In the genomic region with DNA sequence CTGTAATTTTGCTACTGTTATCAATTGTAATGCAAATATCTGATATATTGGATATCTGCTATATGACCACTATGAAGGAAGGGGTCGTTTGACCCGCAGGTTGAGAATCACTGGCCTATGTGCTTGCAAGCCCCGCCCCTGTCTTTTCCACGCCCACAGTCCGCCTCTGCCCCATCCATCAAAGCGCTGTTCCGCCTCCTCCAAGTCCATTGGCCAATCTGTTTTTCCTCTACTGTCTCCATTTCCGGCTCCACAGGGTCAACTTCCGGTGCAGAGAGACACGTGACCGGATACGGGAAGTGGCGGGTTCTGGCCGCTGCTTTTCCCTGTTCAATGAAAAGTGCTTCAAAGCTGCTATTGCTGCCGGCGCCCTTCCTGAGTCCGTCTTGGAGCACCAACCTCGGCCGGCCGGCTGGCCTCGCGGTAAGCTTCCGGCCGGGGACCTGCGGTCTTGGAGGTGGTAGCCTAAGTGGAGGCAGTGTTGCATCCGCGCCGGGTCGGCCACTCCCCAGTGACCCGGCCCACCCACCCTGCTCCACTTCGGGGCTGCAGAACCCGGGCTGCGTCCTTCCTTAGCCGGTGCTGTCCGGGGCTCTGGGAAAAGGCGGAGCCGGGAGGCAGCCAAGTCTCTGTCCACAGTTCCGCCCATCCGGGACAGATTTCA, we compare ENCODE assay signal across 8 mouse cellular contexts. TPM values are rescaled to one million over a fixed set of nuclear protein-coding genes. Genes with fewer than 3 reads are reported as not detected.
A peak's percentile ranks its signal among the peaks of the same experiment; 100 is the strongest.
DNase-seq lines count a peak whose midpoint lies in the region; ATAC-seq lines count a peak whose summit lies in the region.

A gene (plus strand): TSS at position 272 of the 664 bp plus-strand sequence.

- intact Hi-C loops in heart, postnatal 14 days (cut with DNase I) = loop anchor here (10.0 kb wide), 2 partner anchors 234 to 384 kb away; a partner anchor contains a TSS

- H3K9me3 ChIP-seq in forebrain, embryonic 14.5 days (replicated peaks; ENCODE audit: control insufficient read depth, low read length) = no peaks in the 10 kb centered on the region
- no peaks in the 10 kb centered on the region for H3K9me3 ChIP-seq in neural tube, embryonic 15.5 days (replicated peaks)

- H3K4me2 ChIP-seq in forebrain, embryonic 14.5 days (ENCODE audit: low read length) = peak within 1 kb of the TSS; percentile 95
- H3K4me2 ChIP-seq in neural tube, embryonic 15.5 days = peak within 1 kb of the TSS; percentile 89

- no peaks in the 10 kb centered on the region for H3K27me3 ChIP-seq in forebrain, embryonic 14.5 days (replicated peaks; ENCODE audit: control insufficient read depth, insufficient read depth, low read length)
- H3K27me3 ChIP-seq in neural tube, embryonic 15.5 days (replicated peaks) = no peaks in the 10 kb centered on the region

- peak within 1 kb of the TSS; percentile 88 for H3K4me3 ChIP-seq in forebrain, embryonic 14.5 days (ENCODE audit: low read depth, low read length)
- peak within 1 kb of the TSS; percentile 87 for H3K4me3 ChIP-seq in neural tube, embryonic 15.5 days (replicated peaks)

- peaks cover 12% of the 10 kb centered on the region for H3K36me3 ChIP-seq in forebrain, embryonic 14.5 days (ENCODE audit: control insufficient read depth, insufficient read depth, low read length)
- H3K36me3 ChIP-seq in neural tube, embryonic 15.5 days = peaks cover 5% of the 10 kb centered on the region; the same call in 1 of the 2 replicates

- WGBS in forebrain, embryonic 14.5 days = under 1% methylated on average over 39 of the region's 39 CpGs
- WGBS in neural tube, embryonic 15.5 days = 0% methylated on average over 39 of the region's 39 CpGs

- DNase-seq in ES-CJ7 (ENCODE audit: low read depth, low spot score) = peak; percentile 98
- DNase-seq in cerebellum, adult 11 months = peak; percentile 93
- peak; percentile 98 for DNase-seq in forebrain, embryonic 14.5 days (ENCODE audit: low spot score)
- peak; percentile 90 to 94 for DNase-seq in heart, postnatal 14 days
- DNase-seq in layer of hippocampus, adult 11-12 months (ENCODE audit: low spot score) = peak; percentile 96
- DNase-seq in lung, adult 18-20 months = peak; percentile 95 to 96
- peak; percentile 95 for DNase-seq in testis, postnatal 14 days (ENCODE audit: low spot score)

- peaks cover 9% of the 10 kb centered on the region for H3K4me1 ChIP-seq in forebrain, embryonic 14.5 days (ENCODE audit: control insufficient read depth, insufficient read depth, low read length)
- H3K4me1 ChIP-seq in neural tube, embryonic 15.5 days = peaks cover 16% of the 10 kb centered on the region

- H3K9ac ChIP-seq in forebrain, embryonic 14.5 days (ENCODE audit: low read length) = peak within 1 kb of the TSS; percentile 78
- peak within 1 kb of the TSS; percentile 82 for H3K9ac ChIP-seq in neural tube, embryonic 15.5 days (replicated peaks)

- H3K27ac ChIP-seq in forebrain, embryonic 14.5 days (ENCODE audit: low read depth, low read length) = peak within 1 kb of the TSS; percentile 55
- H3K27ac ChIP-seq in neural tube, embryonic 15.5 days (replicated peaks) = peak within 1 kb of the TSS; percentile 85

- peak; percentile 100 for ATAC-seq in forebrain, embryonic 14.5 days
- ATAC-seq in neural tube, embryonic 15.5 days (ENCODE audit: low FRiP score) = peak; percentile 100

RNA-seq across cellular contexts. Expression of the gene that starts here (rescaled TPM):
- 53.6 and 64.0 TPM in 2 replicates for polyA plus RNA-seq in forebrain, embryonic 14.5 days (2014; fragmentation: Nextera tagmentation; extraction: Ambion mirVana)
- 10 to 100 TPM; 14.3 to 15.2 TPM for total RNA-seq in heart, postnatal 14 days (2021)
- 45.9 and 53.9 TPM in 2 replicates for polyA plus RNA-seq in neural tube, embryonic 15.5 days (2015; fragmentation: Nextera tagmentation; extraction: Ambion mirVana)

Comparison
In these comparisons a context has a peak if more than half of its experiments do, and no peak if none do; other contexts are left out.
1. Peak in every context shown above with its lines: DNase-seq, ATAC-seq, H3K4me3 ChIP-seq and H3K27ac ChIP-seq.